ENCODE assay signal across 8 mouse cellular contexts in genomic region chr2:59745428-59745827, GRCm38 (mm10).
DNase-seq lines count a peak whose midpoint lies in the region; ATAC-seq and TF ChIP-seq lines count a peak whose summit lies in the region.

No protein-coding gene starts in this region.

- H3K9ac ChIP-seq in forebrain, embryonic 11.5 days (ENCODE audit: low read length) = no peak overlapping the region

- no peak overlapping the region for H3K4me3 ChIP-seq in bone marrow macrophage, adult 2 months (ENCODE audit: insufficient read depth, low read length)
- H3K4me3 ChIP-seq in forebrain, embryonic 11.5 days (ENCODE audit: low read depth, low read length) = no peak overlapping the region

- WGBS in forebrain, embryonic 11.5 days = 32% methylated on average over 6 of the region's 6 CpGs

- H3K27me3 ChIP-seq in forebrain, embryonic 11.5 days (ENCODE audit: control insufficient read depth, insufficient read depth, low read length) = no peaks in the 10 kb centered on the region

- no peaks in the 10 kb centered on the region for H3K36me3 ChIP-seq in forebrain, embryonic 11.5 days (ENCODE audit: control insufficient read depth, insufficient read depth, low read length)

- no peak overlapping the region for H3K4me2 ChIP-seq in forebrain, embryonic 11.5 days (ENCODE audit: low read depth, low read length, severe bottlenecking)

- peak; percentile 48 for TF ChIP-seq CTCF in bone marrow macrophage, adult 2 months (IDR thresholded peaks at IDR 0.05; ENCODE audit: low read depth, low read length)

- no peaks in the 10 kb centered on the region; the same call in 1 of the 2 replicates for H3K4me1 ChIP-seq in bone marrow macrophage, adult 2 months (ENCODE audit: control insufficient read depth, insufficient read depth, low read length)
- H3K4me1 ChIP-seq in forebrain, embryonic 11.5 days (replicated peaks; ENCODE audit: control insufficient read depth, insufficient read depth, low read length) = no peaks in the 10 kb centered on the region

- no peaks in the 10 kb centered on the region for H3K9me3 ChIP-seq in forebrain, embryonic 11.5 days (ENCODE audit: control insufficient read depth, low read length)

- DNase-seq in heart, adult 18-20 months = peak; percentile 47 to 80
- DNase-seq in heart, adult 11 months = no peak
- DNase-seq in CD4-positive, CD25-positive, alpha-beta regulatory T cell, adult 2 months (ENCODE audit: low read depth, low spot score) = peak; percentile 78
- DNase-seq in forebrain, embryonic 11.5 days (ENCODE audit: low spot score) = peak; percentile 69
- DNase-seq in kidney, postnatal 10 days = peak; percentile 81
- DNase-seq in lung, postnatal 10 days = peak; percentile 78
- DNase-seq in right cerebral cortex, postnatal 14 days = peak; percentile 70

- ATAC-seq in forebrain, embryonic 11.5 days (replicated peaks; ENCODE audit: low FRiP score) = peak; percentile 21; the same call in 1 of the 2 replicates

- H3K27ac ChIP-seq in bone marrow macrophage, adult 2 months (ENCODE audit: insufficient read depth, low read depth, low read length) = no peak overlapping the region
- no peak overlapping the region for H3K27ac ChIP-seq in forebrain, embryonic 11.5 days (ENCODE audit: low read depth, low read length)

- TF ChIP-seq POLR2A in bone marrow macrophage, adult 2 months (IDR thresholded peaks at IDR 0.05; ENCODE audit: borderline replicate concordance, low read depth, low read length) = no peak
